Mouse (Mus musculus) brain, adult 2 months (tissue): Measurements from ENCODE around the gene Ppp2r5c.

Experiments
- DNase-seq: peaks from one replicate; pipeline ENCODE4 v3.0.0; 2011; ENCODE audit warnings: low read depth, low spot score

Gene Ppp2r5c

DNA sequence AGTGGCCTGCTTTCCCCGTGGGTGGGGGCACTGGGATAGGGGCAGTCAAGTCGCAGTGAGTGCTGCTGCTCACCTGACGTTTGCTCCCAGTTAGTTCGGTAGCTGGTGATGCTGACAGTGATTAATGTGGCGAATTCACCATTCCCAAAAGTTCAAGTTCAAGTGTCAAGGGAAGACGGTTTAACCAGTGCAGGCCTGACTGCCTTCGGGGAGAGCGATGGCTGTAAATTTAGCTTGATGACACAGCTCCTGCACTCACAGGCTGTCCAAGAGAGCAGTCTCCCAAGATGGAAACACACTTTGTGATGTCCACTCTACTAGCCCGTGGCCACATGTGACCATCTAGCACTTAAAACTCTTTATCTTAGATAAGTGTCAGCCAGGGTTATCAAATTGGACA, 41.1 kb downstream of the Ppp2r5c start:
- no peak for DNase-seq

DNA sequence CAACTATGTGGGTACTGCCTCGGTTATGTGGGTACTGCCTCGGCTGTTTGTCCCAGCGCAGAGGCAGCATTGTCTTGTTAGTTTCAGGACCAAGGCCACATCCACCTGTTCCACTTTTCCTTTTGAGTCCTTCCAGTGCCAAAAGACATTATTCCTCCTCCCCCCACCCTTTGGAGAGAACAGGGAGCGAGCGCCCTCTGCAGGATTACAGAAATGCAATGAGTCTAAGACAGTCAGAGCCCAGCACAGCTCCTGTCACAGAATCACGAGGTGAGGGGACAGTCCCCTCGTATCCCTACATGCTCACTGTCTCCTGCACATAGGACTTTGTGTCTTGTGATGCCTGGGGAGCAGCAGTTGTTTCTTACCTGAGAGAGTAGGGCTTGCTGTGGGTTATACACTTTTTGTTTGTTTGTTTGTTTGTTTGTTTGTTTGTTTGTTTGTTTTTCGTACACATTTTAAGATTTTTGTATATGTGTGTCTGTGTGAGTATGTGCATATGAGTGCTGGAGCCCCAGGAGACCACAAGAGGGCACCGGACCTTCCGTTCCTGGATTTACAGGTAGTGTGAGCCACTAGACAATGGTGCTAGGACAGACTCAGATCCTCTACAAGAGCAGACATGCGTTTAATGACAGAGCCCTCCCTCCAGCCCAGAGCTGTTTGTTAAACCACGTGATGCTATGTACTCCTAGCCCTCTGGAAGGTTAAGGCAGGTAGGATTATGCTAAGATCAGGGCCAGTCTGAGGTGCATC, 43.2 kb downstream of the Ppp2r5c start:
- DNase-seq = no peak

- DNase-seq = no peak
These were observed 45.5 kb downstream of the Ppp2r5c start for GRCm38 (mm10) chr12:110492436-110492835.

DNA sequence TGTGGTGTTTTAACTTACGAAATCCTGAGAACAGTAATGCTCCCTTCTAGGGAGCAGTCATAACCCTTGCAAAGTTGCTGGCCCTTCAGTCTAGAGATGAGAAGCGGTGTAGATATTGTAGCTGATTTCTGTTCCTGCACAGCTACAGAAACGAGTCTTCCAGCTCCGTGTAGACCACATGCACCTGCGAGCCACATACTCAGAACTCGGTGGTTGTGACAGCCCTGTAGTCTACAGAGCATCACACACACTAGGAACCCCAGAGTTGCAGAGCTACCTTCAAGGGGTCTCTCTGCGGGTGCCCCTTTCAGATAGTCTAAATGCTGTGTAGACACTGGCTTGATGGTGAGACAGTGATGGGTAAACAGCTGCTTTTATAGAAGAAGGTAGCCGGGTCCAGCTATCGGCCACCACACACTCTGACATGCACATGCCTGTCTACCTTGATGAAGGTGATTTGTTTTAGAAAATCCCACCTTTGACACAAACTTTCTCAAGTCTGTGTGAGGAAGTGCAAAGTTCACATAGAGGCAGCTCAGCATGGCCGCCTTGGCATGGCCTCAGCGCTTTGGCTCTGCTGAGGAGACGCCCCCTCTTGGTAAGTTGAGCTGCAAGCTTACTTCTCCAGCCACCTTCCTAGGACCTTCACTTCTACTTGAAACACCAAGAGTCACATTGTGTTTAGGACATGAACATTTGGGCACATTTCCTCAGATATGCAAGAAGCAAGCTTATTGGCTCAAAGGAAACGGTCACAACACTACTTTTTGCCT, 46.9 kb downstream of the Ppp2r5c start:
- DNase-seq = no peak

DNA sequence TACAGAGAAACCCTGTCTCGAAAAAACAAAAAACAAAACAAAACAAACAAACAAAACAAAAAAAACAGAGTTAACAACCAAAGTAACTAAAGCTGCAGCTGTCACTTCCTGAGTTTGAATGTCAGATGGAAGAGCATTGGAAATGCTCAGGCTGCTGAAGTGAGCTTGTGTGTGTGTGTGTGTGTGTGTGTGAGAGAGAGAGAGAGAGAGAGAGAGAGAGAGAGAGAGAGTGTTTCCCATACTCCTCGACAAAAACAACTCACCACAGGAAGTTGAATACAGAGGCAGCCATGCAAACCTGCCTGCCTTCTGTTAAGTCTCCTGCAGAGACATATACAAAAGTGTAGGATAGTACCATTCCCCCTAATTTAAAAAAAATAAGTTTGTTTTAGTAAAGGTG, 47.9 kb downstream of the Ppp2r5c start:
- no peak for DNase-seq

DNA sequence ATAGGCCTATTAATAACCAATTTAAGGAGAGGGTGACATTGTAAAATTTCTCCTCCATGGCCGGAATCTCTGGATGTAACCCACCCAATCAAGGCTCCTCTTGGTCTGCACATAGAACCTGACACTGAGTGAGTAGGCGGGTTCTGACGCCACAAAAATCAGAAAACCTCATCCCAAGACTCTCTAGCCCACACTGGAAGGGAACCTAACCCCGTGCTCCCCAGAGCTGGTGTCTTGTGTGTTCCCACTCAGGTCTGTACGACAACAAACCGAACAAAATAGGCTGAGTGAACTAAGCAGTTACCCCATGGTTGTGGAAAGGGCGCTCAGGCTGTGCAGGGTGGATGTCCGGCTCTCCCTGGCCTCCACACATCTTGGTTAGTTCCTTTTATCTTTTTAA, 48.3 kb downstream of the Ppp2r5c start:
- DNase-seq = no peak

DNA sequence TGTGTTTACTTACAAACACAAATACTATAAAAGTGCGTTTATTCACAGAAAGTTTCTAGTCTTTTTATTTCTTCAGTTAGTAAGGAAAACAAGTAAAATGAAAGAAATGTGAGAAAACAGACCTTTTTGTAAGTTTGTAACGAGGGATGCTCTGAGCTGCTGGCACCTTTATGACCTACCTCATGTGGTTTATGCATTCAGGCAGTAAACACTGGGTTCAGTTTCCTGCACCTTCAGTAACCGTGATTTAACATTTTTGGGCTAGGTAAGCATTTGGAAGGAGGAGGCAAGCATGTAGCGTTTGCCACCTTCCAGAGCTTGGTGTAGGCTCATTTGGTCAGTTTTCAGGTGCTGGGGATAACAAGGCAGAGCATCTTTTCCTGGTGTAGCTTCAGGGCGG, 49.1 kb downstream of the Ppp2r5c start:
- DNase-seq = no peak

GRCm38 (mm10) chr12:110497013-110497412, 50.1 kb downstream of the Ppp2r5c start:
- DNase-seq = no peak

- no peak for DNase-seq
These were observed 50.6 kb downstream of the Ppp2r5c start for GRCm38 (mm10) chr12:110497485-110497884.

- DNase-seq = peak; percentile 96
These were observed 51.6 kb downstream of the Ppp2r5c start for GRCm38 (mm10) chr12:110498283-110499224.

DNA sequence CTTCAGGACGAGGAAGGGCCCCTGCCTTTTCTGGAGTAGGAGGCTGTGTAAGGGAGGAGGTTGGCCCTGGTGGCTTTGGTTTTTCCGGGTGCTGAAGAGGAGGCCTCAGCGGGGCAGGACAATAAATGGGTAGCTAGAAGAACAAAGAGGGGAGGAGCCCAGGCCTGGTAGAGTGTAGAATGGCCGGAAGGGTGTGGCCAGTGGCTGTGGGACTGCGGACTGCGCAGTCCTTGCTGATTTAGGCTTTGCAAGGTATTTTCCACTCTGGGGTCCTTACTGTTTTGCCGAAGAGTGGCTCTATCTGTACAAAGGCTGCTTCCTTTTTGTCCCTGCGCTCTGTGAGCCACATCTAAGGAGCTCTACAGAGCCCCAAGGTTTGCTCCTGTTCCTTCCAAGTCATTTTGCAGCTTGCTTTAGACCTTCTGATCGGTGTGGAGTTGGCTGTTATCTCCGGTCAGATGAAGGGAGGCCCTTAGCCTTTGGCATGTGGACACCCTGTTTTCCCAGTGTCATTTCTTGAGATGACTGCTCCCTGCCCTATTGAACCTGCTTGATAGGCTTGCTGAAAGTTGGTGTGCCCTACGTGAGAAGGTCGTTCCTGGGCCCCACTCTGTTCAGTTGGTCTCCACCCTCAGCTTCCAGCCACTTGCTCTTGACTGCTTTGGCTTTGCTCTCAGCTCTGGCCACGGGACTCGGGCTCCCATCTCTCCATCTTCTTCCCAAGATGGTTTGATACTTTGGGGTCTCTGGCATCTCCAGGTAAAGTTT, 52.5 kb downstream of the Ppp2r5c start:
- DNase-seq = no peak

DNA sequence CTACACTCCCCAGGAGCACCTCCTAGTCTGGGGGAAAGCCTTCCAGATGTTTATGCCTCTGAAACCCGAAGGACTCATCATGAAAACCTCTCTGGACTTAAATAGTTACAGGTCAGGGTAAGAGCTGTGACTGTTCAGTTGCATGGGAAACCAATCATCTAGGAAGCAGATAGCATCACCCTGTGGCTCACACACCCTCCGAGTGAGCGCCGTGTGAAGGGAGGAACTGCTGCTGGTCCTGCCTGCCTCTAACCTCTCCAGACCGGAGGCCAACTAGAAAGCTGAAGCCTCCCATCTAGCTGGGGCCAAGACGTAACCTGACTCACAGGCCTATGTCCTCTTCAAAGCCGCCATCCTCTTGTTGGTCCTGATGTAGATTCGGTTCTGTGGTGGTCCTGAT, 53.2 kb downstream of the Ppp2r5c start:
- no peak for DNase-seq

DNA sequence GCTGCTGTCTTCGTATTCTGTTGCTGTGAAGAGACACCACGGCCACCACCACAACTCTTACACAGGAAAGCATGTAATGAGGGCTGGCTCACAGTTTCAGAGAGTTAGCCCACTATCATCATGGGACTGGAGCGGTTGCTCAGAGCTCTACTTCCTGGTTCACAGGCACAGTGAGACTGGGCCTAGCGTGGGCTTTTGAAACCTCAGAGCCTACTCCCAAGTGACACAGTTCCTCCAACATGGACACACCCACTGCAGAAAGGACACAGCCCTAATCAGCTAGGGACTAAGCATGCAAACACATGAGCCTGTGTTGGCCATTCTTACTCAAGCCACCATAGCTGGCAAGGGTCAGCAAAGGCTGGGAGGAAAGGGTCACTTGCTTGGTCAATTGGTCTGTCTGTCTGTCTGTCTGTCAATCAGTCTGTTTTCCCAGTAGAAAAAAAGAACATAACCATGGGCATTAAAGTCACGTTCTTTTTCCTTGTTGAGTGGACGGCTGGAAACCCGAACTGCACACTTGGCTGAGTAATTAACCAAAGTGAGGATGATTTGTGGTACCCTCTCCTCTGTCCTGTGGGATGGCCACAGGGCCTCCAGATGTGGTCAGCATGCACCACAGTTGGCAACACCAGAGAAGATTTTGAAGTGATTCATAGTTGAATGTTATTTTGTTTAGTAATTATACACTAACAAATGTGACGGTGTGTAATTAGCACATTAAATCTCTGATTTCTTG, 56.7 kb downstream of the Ppp2r5c start:
- no peak for DNase-seq

GRCm38 (mm10) chr12:110504145-110504490, 57.2 kb downstream of the Ppp2r5c start:
- no peak for DNase-seq

DNA sequence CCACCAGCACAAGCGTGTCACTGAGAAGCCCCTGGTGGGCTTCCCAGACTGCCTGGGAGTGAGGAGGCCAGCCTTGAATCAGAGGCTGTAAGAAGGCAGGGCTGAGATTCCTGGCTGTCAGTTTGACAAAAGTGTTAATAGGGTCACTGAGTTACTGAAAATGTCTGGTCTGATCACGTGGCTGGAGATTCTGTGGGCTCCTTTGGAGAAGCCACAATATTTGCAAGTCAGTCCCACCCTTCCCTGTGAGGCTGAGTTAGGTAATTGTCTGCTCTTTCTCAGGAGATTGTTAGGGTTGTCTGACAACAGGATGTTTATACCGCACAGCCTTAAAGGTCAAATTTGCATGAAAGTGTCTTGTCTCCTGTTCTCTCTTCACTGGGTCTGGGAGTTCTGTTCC, 57.9 kb downstream of the Ppp2r5c start:
- DNase-seq = no peak

- no peak for DNase-seq
These were observed 59.1 kb downstream of the Ppp2r5c start for GRCm38 (mm10) chr12:110506046-110506445.

GRCm38 (mm10) chr12:110507714-110508297, 60.9 kb downstream of the Ppp2r5c start:
- peak; percentile 19 for DNase-seq

GRCm38 (mm10) chr12:110508680-110509079, 61.8 kb downstream of the Ppp2r5c start:
- DNase-seq = no peak

GRCm38 (mm10) chr12:110510171-110510871, 63.4 kb downstream of the Ppp2r5c start:
- DNase-seq = peak; percentile 93

- peak; percentile 26 for DNase-seq
These were observed 64.3 kb downstream of the Ppp2r5c start for GRCm38 (mm10) chr12:110511201-110511600.
